Mouse (Mus musculus) liver, embryonic 16.5 days (tissue): ENCODE measurements around the gene Phip. TPM values are rescaled to one million over a fixed set of nuclear protein-coding genes. Genes with fewer than 3 reads are reported as not detected.

Source experiments
- ATAC-seq: fragments of 200-750 bp; cut with Nextera tagmentation; 2 replicates; pipeline ENCODE4 v1.8.0; 2017; ENCODE audit warnings: low read depth, mild to moderate bottlenecking, moderate number of reproducible peaks, moderate library complexity
- H3K27ac ChIP-seq: fragments of 300-500 bp; sonication (generic); 2 replicates; pipeline ENCODE4 v1.5.1; 2014; ENCODE audit warnings: mild to moderate bottlenecking, low read length
- H3K27me3 ChIP-seq: fragments of 300-500 bp; sonication (generic); 2 replicates; pipeline ENCODE4 v1.6.1; 2014; ENCODE audit warnings: low read depth, low read length, mixed read lengths; ENCODE audit not compliant: control insufficient read depth, insufficient read depth
- H3K36me3 ChIP-seq: fragments of 300-500 bp; sonication (generic); 2 replicates; pipeline ENCODE4 v1.6.1; 2014; ENCODE audit warnings: mild to moderate bottlenecking; ENCODE audit not compliant: control insufficient read depth, insufficient read depth
- H3K4me1 ChIP-seq: fragments of 300-500 bp; sonication (generic); 2 replicates; pipeline ENCODE4 v1.6.1; 2014; ENCODE audit warnings: low read depth, low read length, mixed read lengths; ENCODE audit not compliant: control insufficient read depth
- H3K4me2 ChIP-seq: fragments of 300-500 bp; sonication (generic); 2 replicates; pipeline ENCODE4 v1.6.1; 2014; ENCODE audit warnings: low read depth, low read length, mixed read lengths
- H3K4me3 ChIP-seq: fragments of 300-500 bp; sonication (generic); 2 replicates; pipeline ENCODE4 v1.5.1; 2014; ENCODE audit warnings: low read depth, mild to moderate bottlenecking, low read length
- H3K9ac ChIP-seq: fragments of 300-500 bp; sonication (generic); 2 replicates; pipeline ENCODE4 v1.6.1; 2014; ENCODE audit warnings: low read depth, low read length
- H3K9me3 ChIP-seq: fragments of 300-500 bp; sonication (generic); replicated peaks from 2 replicates; pipeline ENCODE4 v1.6.1; 2016; ENCODE audit warnings: low read length; ENCODE audit not compliant: control insufficient read depth
- WGBS: fragments of 180-500 bp; shearing (Covaris S2); extraction: QIAGEN DNeasy Blood & Tissue Kit; methylation state at CpG from one replicate; pipeline ENCODE4 v1.1.7; 2014; ENCODE audit not compliant: insufficient replicate concordance; 5-methylcytosine and 5-hydroxymethylcytosine counted together
- polyA plus RNA-seq: library from polyadenylated mRNA; unstranded; fragments of >200 nt; fragmentation: Nextera tagmentation; extraction: Ambion mirVana; gene quantifications from 2 replicates; pipeline ENCODE4 v1.2.1, GENCODE M21; 2015

Gene Phip
- polyA plus RNA-seq, result 19.6 and 21.7 TPM in 2 replicates

DNA sequence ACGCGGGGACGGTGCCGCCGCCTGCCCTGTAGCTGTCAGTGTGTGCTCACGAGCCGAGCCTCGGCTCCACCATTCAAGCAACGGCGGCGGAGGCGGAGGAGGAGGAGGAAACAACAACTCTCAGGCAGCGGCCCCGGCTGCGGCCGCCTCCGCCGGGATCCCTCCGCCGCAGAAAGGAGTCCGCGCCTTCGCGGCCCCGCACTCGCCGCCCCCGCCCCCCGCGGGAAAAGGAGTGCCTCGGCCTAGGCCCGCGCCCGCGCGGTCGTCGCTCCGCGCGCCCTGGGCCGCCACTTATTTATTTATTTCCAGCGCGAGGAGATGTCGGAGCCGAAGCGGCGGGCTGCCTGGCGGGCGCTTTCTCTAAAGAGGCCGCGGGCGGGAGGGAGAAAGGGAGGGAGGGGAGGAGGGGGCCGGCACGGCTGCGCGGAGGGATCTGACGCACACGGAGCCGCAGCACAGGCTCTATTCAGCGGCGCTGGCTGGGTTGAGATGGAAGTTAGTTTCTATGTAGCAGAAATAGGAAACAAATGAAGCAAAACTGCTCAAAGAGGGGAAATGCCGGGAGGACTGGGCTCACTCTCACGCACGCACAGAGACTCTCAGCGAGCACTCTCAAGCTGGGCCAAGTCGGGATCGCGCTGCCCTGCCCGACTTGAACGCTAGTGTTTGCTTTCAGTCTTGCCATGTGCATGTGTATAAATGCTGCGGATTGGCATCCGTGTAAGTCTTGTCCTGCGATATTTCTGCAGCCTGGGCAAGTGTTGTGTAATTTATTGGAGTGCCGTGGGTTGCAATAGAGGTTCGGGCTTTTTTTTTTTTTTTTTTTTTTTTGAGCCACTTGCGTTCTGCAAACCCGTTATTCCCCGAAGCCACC, at the start of gene Phip:
Phip (minus strand) TSS at position 175 of the 874 bp plus-strand sequence.
- no peaks in the 10 kb centered on the region for H3K36me3 ChIP-seq
- no peaks in the 10 kb centered on the region for H3K27me3 ChIP-seq
- H3K27ac ChIP-seq, result peak within 1 kb of the TSS; percentile 99
- H3K4me3 ChIP-seq, result peak within 1 kb of the TSS; percentile 75
- WGBS, result under 1% methylated on average over 72 of the region's 79 CpGs
- peak within 1 kb of the TSS; percentile 80 for H3K4me2 ChIP-seq
- H3K9me3 ChIP-seq, result no peaks in the 10 kb centered on the region
- peaks cover 12% of the 10 kb centered on the region for H3K4me1 ChIP-seq
- peak; percentile 82 for ATAC-seq
- H3K9ac ChIP-seq, result peak within 1 kb of the TSS; percentile 99

GRCm38 (mm10) chr9:83023724-83024123, 48.4 kb upstream of the Phip start:
- H3K4me1 ChIP-seq, result no peaks in the 10 kb centered on the region
- H3K4me3 ChIP-seq, result no peak overlapping the region
- no peak overlapping the region for H3K27ac ChIP-seq
- no peak overlapping the region for H3K4me2 ChIP-seq
- ATAC-seq, result no peak
- no peaks in the 10 kb centered on the region for H3K27me3 ChIP-seq
- no peak overlapping the region for H3K9ac ChIP-seq
- H3K36me3 ChIP-seq, result no peaks in the 10 kb centered on the region
- H3K9me3 ChIP-seq, result no peaks in the 10 kb centered on the region
- 46% methylated on average over 6 of the region's 6 CpGs for WGBS

DNA sequence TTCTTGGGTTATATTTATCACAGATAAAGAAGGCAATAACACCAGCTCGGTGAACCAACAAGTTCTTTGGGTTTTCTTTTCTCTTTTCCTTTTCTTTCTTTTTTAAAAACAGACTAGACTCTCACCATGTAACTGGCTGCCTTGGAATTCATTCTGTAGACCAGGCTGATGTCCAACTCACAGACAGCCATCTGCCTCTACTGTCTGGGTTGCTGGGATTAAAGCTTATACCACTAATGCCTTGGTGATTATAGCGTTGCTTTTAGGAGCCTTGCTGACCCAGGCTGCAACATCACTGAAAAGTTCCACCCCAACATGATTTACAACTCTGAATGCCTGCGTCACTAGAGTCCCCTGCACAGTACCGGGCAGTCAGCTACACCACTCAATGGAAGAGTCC, 39.2 kb upstream of the Phip start:
- no peaks in the 10 kb centered on the region for H3K36me3 ChIP-seq
- no peak overlapping the region for H3K27ac ChIP-seq
- H3K9ac ChIP-seq, result no peak overlapping the region
- 63% methylated on average over 4 of the region's 4 CpGs for WGBS
- H3K27me3 ChIP-seq, result no peaks in the 10 kb centered on the region
- no peak for ATAC-seq
- no peak overlapping the region for H3K4me2 ChIP-seq
- no peak overlapping the region for H3K4me3 ChIP-seq
- no peaks in the 10 kb centered on the region for H3K4me1 ChIP-seq
- no peaks in the 10 kb centered on the region for H3K9me3 ChIP-seq

GRCm38 (mm10) chr9:83008306-83008705, 33.0 kb upstream of the Phip start:
- Histone ChIP-seq H3K27me3 (no peaks in the 10 kb centered on the region), H3K4me1 (no peaks in the 10 kb centered on the region), H3K36me3 (no peaks in the 10 kb centered on the region), H3K4me3 (no peak overlapping the region), H3K9me3 (no peaks in the 10 kb centered on the region), H3K27ac (no peak overlapping the region), H3K9ac (no peak overlapping the region), H3K4me2 (no peak overlapping the region)
- WGBS, result 43% methylated on average over 1 of the region's 1 CpGs
- no peak for ATAC-seq

DNA sequence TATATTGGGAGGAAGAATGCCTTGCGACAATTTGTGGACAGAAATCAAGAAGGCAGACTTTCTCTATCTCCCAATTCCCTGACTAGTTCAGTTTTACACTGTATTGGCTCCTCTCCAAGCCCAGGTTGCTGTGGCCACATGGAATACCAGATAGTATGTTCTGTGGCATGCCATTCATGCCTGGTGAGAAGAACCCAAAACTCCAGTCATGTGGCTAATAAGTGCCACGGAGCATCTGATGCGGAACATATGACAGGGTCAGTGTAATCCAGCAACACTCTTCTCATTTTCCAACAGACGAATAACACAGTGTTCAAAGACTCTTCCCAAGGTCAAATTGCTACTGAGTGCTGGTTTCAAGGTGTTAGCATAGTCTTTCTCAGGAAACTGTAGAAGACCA, 26.0 kb upstream of the Phip start:
- WGBS, result 70% methylated on average over 4 of the region's 4 CpGs
- no peaks in the 10 kb centered on the region for H3K27me3 ChIP-seq
- no peaks in the 10 kb centered on the region for H3K4me1 ChIP-seq
- no peaks in the 10 kb centered on the region for H3K36me3 ChIP-seq
- H3K4me3 ChIP-seq, result no peak overlapping the region
- ATAC-seq, result no peak
- no peak overlapping the region for H3K27ac ChIP-seq
- no peak overlapping the region for H3K4me2 ChIP-seq
- no peaks in the 10 kb centered on the region for H3K9me3 ChIP-seq
- H3K9ac ChIP-seq, result no peak overlapping the region

- ATAC-seq, result no peak
- WGBS, result 64% methylated on average over 2 of the region's 2 CpGs
- no peaks in the 10 kb centered on the region for H3K27me3 ChIP-seq
- H3K4me1 ChIP-seq, result no peaks in the 10 kb centered on the region
- H3K4me2 ChIP-seq, result no peak overlapping the region
- H3K36me3 ChIP-seq, result no peaks in the 10 kb centered on the region
- H3K9ac ChIP-seq, result no peak overlapping the region
- no peak overlapping the region for H3K4me3 ChIP-seq
- no peaks in the 10 kb centered on the region for H3K9me3 ChIP-seq
- H3K27ac ChIP-seq, result no peak overlapping the region
Measured at GRCm38 (mm10) chr9:82997765-82998500, 22.6 kb upstream of the Phip start.

- Histone ChIP-seq H3K27me3 (no peaks in the 10 kb centered on the region), H3K4me3 (no peak overlapping the region), H3K9ac (peak overlapping the region; percentile 39; the same call in 1 of the 2 replicates), H3K27ac (no peak overlapping the region), H3K4me1 (peaks cover 8% of the 10 kb centered on the region), H3K9me3 (no peaks in the 10 kb centered on the region), H3K4me2 (peak overlapping the region; percentile 80; the same call in 1 of the 2 replicates), H3K36me3 (no peaks in the 10 kb centered on the region)
- 39% methylated on average over 5 of the region's 5 CpGs for WGBS
- no peak for ATAC-seq
Measured at GRCm38 (mm10) chr9:82976936-82977335, 1.6 kb upstream of the Phip start.

DNA sequence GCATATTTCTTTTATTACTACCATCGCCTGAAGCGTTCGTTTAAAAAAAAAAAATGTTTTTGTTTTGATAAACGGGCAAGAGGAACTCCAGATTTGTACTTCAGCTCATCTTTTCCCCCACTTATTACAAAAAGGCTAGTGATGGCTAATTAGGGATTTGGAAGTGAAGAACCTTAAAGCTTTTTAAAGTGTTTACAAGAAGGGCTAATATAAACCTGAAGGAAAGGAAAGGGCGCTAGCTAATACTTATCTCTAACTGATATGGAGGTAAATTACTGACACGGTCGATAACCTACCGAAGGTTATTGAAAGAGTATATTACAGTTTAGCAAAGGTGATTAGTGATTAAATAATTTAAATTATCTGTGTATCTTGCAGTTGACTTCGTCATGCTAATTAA, 903 bp upstream of the Phip start:
- peaks cover 11% of the 10 kb centered on the region for H3K4me1 ChIP-seq
- peak overlapping the region; percentile 99 for H3K27ac ChIP-seq
- H3K9me3 ChIP-seq, result no peaks in the 10 kb centered on the region
- peak overlapping the region; percentile 75 for H3K4me3 ChIP-seq
- no peaks in the 10 kb centered on the region for H3K27me3 ChIP-seq
- H3K9ac ChIP-seq, result peak overlapping the region; percentile 99
- no peaks in the 10 kb centered on the region for H3K36me3 ChIP-seq
- ATAC-seq, result no peak
- under 1% methylated on average over 9 of the region's 9 CpGs for WGBS
- H3K4me2 ChIP-seq, result peak overlapping the region; percentile 80

- H3K36me3 ChIP-seq, result no peaks in the 10 kb centered on the region
- H3K4me1 ChIP-seq, result peaks cover 12% of the 10 kb centered on the region
- under 1% methylated on average over 23 of the region's 61 CpGs for WGBS
- no peaks in the 10 kb centered on the region for H3K27me3 ChIP-seq
- H3K9me3 ChIP-seq, result no peaks in the 10 kb centered on the region
- peak overlapping the region; percentile 99 for H3K27ac ChIP-seq
- H3K4me2 ChIP-seq, result peak overlapping the region; percentile 80
- H3K9ac ChIP-seq, result peak overlapping the region; percentile 99
- peak; percentile 57 for ATAC-seq
- peak overlapping the region; percentile 75 for H3K4me3 ChIP-seq
Measured at GRCm38 (mm10) chr9:82974962-82975341, 364 bp downstream of the Phip start.
